Mouse (Mus musculus): ENCODE measurements around the gene Tenm3.

The Tenm3 gene

GRCm38 (mm10) chr8:48572345-48572744, 271.4 kb downstream of the Tenm3 start:
- DNase-seq: no peak

DNA sequence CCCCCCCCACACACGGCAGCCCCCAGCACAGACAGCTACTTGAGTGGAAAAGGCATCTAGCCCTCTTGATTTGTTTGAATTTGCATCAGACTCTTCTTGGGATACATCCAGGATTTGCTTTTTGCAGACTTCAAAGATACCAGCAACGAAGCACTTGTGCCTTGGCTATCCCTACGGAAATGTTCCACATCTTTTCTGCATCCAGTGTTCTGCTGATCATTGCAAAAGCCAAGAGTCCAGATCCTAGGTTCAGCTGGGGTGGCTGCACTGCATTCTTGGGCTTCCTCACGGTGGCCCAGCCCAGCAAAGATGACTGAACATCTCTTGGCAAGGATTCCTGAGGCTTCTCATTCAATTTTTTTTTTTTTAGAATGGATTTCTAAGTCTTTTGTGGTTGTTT, 275.1 kb downstream of the Tenm3 start:
- no peak for DNase-seq

DNA sequence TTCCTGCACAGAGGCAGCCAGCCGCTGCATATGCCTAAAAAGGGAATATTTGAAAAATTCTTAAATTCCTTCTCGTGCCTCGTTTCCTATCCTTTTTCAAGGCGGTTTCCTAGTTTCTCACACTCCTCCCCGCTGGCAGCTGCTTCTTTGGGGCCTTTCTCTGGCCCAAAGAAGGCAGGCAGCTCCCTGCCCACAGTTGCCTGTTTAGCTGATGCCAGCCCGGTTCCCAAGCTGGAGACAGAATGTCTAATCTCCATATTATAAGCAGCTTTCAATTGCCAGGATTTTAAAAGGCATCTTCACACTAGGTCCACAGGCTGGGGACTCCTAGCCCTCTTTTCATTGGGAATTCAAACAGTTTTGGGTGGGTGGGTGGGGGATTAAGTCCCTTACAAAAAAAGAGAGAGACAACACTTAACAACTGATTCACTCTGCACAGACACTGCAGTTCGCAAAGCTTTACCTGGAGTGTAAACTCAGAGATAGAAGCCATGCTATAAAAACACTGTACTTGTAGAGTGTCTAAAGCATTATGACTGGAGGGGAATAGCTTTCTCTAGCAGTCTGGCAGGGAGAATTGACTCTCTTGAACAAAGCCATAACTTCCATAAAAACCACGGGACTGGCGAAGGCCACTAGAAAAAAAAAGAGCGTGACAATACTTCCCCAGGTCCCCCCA, 275.7 kb downstream of the Tenm3 start:
- no peak for DNase-seq

GRCm38 (mm10) chr8:48560227-48560626, 283.5 kb downstream of the Tenm3 start:
- no peak for DNase-seq

- peak; percentile 81 for DNase-seq
Observed at GRCm38 (mm10) chr8:48555546-48556141, 288.1 kb downstream of the Tenm3 start.

GRCm38 (mm10) chr8:48554762-48555545, 288.8 kb downstream of the Tenm3 start:
- peak; percentile 91 for DNase-seq

DNA sequence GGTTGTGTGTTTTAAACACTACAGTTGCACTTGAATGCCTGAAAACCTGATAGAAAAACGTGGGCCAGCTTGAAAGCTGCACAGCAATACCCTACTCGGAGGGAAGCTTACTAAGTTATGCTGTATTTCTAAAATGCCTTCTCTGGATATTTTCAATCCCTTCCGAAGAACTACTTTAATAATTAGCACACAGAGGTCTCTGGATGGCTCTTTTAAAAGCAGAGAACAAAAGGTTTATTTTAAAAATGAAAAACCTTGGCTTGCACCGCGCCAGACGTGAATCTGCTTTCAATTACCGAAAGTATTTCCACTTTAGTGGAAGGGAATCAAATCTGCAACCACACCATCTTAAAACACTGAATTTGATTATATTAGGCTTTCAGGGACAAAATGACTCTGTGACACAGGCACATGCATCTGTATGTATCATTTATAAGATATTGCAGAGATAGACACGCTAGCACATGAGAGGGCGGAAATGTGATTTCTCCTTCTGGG, 289.9 kb downstream of the Tenm3 start:
- DNase-seq: peak; percentile 40

- no peak for DNase-seq
Observed at GRCm38 (mm10) chr8:48552306-48552705, 291.4 kb downstream of the Tenm3 start.

GRCm38 (mm10) chr8:48551370-48551769, 292.4 kb downstream of the Tenm3 start:
- no peak for DNase-seq

DNA sequence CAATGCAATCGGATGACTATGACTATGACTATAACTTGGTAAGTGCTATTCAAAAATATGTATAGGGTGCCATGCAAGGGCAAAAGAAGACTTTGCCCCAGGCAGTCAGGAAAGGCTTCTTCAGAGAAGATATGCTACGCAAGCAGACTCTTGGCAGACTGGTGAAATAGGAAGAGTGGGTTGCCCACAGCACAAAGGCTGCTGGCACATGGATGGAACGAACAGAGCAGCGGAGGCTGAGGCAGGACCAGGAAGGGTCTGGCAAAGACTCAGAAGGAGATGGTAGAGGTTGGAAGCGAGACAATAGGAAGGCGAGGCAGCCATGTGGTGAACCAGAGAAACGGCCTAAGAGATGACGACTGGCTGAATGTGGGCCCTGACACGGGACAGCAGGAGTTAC, 294.8 kb downstream of the Tenm3 start:
- no peak for DNase-seq

DNA sequence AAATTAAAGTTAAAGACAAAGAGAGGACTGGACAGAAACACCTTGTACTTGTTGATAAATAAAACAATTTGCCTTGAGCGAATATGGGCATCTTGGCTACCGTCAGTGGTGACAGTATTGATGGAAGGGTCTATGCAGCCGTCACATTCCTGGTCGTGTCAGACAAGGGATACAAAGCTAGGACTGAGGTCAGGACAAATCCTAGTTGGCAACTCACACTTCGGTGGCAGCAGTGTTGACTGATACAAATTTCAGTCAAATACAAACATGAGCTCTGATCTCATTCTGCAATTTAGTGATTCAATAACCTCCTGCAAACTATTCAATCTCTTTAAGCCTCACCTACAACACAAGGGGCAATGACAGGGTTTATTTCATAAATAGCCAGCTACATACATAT, 298.1 kb downstream of the Tenm3 start:
- DNase-seq: no peak

DNA sequence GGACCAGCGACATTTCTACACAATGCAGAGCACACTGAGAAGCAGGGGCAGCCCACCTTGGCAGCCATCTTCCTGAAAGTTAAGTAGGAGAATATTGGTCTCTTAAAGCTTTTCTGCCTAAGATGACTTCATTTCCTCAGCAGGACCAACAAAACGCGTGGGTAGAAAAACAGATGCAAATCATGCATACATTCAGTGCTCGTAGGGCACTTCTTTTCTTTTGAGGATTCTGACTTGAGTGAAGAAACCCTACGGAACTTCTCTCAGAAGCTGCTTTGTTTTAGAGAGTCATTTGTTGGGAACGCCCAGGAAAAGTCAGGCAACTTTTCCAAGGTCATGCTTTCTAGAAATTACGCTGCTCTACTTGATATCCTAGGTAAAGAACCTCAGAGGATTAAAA, 298.9 kb downstream of the Tenm3 start:
- DNase-seq: no peak

DNA sequence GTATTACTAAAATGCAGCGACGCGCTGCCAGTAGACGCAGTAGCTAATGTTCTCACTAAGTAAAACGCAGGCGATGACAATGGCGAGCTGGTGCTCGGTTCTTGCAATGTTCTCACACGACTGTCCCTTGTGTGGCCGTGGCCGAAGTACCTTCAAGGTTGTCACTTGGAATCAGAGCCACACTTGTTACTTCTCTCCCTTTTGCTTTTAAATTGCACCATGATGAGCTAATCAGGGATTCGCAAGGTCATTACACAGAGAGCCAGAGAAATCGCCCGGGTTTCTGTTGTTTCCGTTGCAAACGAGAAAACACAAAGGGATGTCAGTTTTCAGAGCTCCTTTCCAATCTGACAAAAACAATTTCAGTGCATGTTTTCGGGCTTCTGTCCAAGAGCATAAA, 301.6 kb downstream of the Tenm3 start:
- peak; percentile 45 for DNase-seq

DNA sequence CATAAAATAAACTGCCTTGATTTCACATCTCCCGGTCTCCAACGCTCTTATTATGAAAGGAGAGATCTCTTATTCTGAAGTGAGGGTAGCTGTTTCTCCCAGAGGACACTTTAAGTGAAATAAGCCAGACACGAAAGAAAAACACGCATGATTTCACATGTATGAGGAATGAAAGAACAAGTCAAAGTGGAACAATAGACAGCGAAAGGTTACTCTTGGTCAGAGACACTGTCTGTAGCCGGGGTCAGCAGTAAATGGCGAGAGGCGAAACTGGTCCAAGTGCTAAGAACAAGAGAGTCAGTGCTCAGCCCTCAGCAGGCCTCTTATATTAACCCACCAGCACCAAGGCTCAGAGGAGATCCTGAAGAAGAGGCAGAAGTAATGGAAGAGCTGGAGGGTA, 302.9 kb downstream of the Tenm3 start:
- peak; percentile 81 for DNase-seq

DNA sequence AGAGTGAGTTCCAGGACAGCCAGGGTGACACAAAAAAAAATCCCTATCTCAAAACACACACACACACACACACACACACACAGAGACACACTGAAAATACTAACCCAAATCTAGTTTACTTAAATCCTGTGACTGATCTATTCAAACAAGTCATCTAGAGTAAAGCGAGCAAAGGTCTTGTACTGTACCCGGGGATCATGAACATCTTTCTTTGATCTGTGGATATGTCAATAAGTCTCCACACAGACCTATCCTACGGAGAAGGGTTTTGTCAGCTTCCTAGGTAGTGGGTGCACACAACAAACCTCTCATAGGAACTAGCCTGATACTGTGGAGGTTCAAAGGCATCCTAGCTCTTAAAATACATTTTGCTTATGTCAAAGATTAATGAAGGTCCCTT, 307.9 kb downstream of the Tenm3 start:
- DNase-seq: no peak

DNA sequence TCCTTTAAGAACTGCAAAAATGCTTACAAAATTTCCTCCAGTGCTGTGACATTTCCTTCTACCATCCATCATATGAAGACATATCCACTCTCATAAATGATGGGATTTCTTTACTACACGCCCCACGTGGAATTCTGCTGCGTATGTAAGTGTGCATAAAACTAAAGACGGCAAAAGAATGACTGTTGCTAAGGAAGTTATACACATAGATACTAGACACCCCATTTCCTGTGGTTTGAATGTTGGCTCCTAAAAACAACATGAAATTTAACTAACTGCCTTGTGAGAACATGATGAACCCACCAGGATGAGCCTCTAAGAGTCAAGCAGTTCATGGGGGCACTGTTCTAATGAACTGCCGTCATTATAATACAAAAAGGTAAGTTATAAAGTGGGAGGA, 312.0 kb downstream of the Tenm3 start:
- no peak for DNase-seq

GRCm38 (mm10) chr8:48530916-48531570, 312.7 kb downstream of the Tenm3 start:
- DNase-seq: no peak

- DNase-seq: peak; percentile 57
Observed at GRCm38 (mm10) chr8:48527418-48527817, 316.3 kb downstream of the Tenm3 start.

DNA sequence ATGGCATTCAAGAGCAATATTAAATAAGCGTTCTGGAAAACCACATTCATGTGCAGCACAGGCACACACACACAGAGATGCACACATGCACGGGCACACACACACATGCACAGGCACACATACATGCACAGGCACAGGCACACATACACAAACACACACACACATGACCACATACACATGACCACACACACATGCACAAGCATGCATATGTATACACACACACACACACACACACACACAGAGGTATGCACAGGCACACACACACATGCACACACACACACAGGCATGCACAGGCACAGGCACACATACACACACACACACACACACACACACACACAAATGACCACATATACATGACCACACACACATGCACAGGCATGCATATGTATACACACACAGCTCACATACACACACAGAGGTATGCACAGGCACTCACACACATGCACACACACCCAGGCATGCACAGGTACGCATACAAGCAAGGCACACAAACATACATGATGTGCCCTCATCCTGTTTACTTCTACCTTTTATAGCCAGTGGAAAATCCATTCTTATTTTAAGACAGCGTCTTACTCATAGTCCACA, 321.1 kb downstream of the Tenm3 start:
- no peak for DNase-seq

DNA sequence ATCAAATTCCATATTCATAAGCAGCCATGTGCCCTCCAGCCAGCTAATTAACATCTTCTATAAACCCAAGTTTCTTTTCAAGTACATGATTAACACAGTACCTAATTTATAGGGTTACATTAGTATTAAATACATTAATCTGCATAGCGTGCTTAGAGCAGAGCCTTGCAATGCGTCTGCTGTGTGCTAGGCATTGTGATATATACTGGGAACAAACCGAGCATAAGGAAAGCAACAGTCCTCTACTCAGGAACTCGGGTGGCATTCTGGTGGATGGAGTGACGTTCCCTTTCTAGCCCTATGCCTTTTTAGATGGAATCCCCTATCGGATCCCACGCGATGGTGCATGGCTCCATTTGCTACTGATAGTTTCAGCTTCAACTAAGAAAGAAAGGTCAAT, 321.7 kb downstream of the Tenm3 start:
- no peak for DNase-seq

GRCm38 (mm10) chr8:48517431-48517830, 326.3 kb downstream of the Tenm3 start:
- DNase-seq: no peak

- no peak for DNase-seq
Observed at GRCm38 (mm10) chr8:48514230-48514629, 329.5 kb downstream of the Tenm3 start.

DNA sequence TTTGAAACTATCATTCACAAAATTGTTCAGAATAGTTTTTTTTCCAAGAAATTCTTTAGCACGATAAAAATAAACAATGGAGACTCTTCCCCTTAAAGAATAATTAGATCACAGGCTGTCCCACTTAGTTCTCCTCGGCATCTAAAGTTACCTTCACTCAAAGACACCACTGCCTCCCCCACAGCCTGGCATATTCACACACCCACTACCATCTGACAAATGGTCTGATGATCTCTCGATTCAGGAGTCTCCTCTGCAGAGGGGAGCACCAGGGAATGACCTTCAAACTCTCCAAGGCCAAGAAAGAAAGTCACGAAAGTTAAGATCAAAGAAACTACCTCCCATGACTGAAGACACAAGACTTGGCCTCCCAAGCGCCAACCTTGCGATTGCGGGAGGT, 329.9 kb downstream of the Tenm3 start:
- no peak for DNase-seq

Measured in retina, postnatal 1 day (tissue).